Mouse (Mus musculus): ENCODE data around the gene Rint1. TPM values are rescaled to one million over a fixed set of nuclear protein-coding genes. Genes with fewer than 3 reads are reported as not detected.

Gene Rint1
- polyA plus RNA-seq, 2 experiments: 12.6 to 14.2 TPM

GRCm38 (mm10) chr5:23857189-23857588, 69.7 kb downstream of the Rint1 start:
- no peak for TF ChIP-seq EP300 (IDR thresholded peaks at IDR 0.05; ENCODE audit: low read depth)
- TF ChIP-seq CTCF (IDR thresholded peaks at IDR 0.05; ENCODE audit: low read depth): no peak
- Histone ChIP-seq H3K4me1 (replicated peaks; ENCODE audit: control insufficient read depth in 2 of 2, insufficient read depth in 2 of 2, low read length in 1 of 2) (no peaks in the 10 kb centered on the region), H3K27me3 (ENCODE audit: control insufficient read depth, insufficient read depth, low read length) (no peaks in the 10 kb centered on the region), H3K4me3 (ENCODE audit: insufficient read depth in 1 of 2, low read depth in 2 of 2, low read length in 2 of 2) (no peak overlapping the region), H3K4me2 (ENCODE audit: low read depth) (no peak overlapping the region), H3K36me3 (replicated peaks; ENCODE audit: control insufficient read depth, insufficient read depth, low read depth) (peaks cover 38% of the 10 kb centered on the region), H3K9ac (replicated peaks) (no peak overlapping the region), H3K27ac (no peak overlapping the region), H3K9me3 (ENCODE audit: control insufficient read depth, low read length) (no peaks in the 10 kb centered on the region)
- no peak for ATAC-seq (ENCODE audit: insufficient read depth)
- DNase-seq (ENCODE audit: low read depth in 3 of 3, low spot score in 3 of 3): no peak

DNA sequence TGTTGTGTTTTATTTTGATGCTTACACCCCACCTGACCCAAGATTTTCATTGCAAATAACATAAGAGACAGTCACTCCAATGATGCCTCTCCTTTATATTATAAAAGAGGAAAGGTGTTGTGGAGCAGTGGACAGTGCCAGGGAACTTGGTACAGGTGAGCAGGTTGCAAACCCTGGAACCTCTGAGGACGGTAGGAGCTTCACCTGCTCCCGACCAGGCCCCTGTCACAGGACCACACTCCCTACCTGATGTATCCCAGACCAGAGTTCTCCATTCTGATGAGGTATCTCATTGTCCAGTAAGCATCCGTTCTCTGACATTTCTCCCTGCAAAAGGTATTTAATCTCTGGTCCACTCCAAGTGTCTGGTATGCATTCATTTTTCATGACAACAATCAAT, 70.5 kb downstream of the Rint1 start:
- no peaks in the 10 kb centered on the region for H3K27me3 ChIP-seq (ENCODE audit: control insufficient read depth, insufficient read depth, low read length)
- no peak overlapping the region for H3K27ac ChIP-seq
- no peaks in the 10 kb centered on the region for H3K4me1 ChIP-seq (replicated peaks; ENCODE audit: control insufficient read depth in 2 of 2, insufficient read depth in 2 of 2, low read length in 1 of 2)
- H3K9me3 ChIP-seq (ENCODE audit: control insufficient read depth, low read length): no peaks in the 10 kb centered on the region
- WGBS (ENCODE audit: insufficient replicate concordance): 70% methylated on average over 3 of the region's 3 CpGs
- no peak overlapping the region for H3K4me3 ChIP-seq (ENCODE audit: insufficient read depth in 1 of 2, low read depth in 2 of 2, low read length in 2 of 2)
- H3K36me3 ChIP-seq (replicated peaks; ENCODE audit: control insufficient read depth, insufficient read depth, low read depth): peaks cover 30% of the 10 kb centered on the region
- TF ChIP-seq EP300 (IDR thresholded peaks at IDR 0.05; ENCODE audit: low read depth): no peak
- no peak for TF ChIP-seq CTCF (IDR thresholded peaks at IDR 0.05; ENCODE audit: low read depth)
- ATAC-seq (ENCODE audit: insufficient read depth): no peak
- no peak overlapping the region for H3K4me2 ChIP-seq (ENCODE audit: low read depth)
- DNase-seq (ENCODE audit: low read depth in 3 of 3, low spot score in 3 of 3): no peak
- no peak overlapping the region for H3K9ac ChIP-seq (replicated peaks)

- Histone ChIP-seq H3K4me3 (ENCODE audit: insufficient read depth in 1 of 2, low read depth in 2 of 2, low read length in 2 of 2) (no peak overlapping the region), H3K27ac (no peak overlapping the region), H3K27me3 (ENCODE audit: control insufficient read depth, insufficient read depth, low read length) (no peaks in the 10 kb centered on the region), H3K36me3 (replicated peaks; ENCODE audit: control insufficient read depth, insufficient read depth, low read depth) (peaks cover 23% of the 10 kb centered on the region), H3K9ac (replicated peaks) (no peak overlapping the region), H3K4me1 (replicated peaks; ENCODE audit: control insufficient read depth in 2 of 2, insufficient read depth in 2 of 2, low read length in 1 of 2) (no peaks in the 10 kb centered on the region), H3K4me2 (ENCODE audit: low read depth) (no peak overlapping the region), H3K9me3 (ENCODE audit: control insufficient read depth, low read length) (no peaks in the 10 kb centered on the region)
- ATAC-seq (ENCODE audit: insufficient read depth): peak; percentile 26; the same call in 1 of the 2 replicates
- DNase-seq (ENCODE audit: low read depth in 3 of 3, low spot score in 3 of 3): no peak
- WGBS (ENCODE audit: insufficient replicate concordance): 74% methylated on average over 7 of the region's 7 CpGs
- TF ChIP-seq EP300 (IDR thresholded peaks at IDR 0.05; ENCODE audit: low read depth): no peak
- peak; percentile 66 for TF ChIP-seq CTCF (IDR thresholded peaks at IDR 0.05; ENCODE audit: low read depth)
Measured at GRCm38 (mm10) chr5:23858643-23859042, 71.1 kb downstream of the Rint1 start.

DNA sequence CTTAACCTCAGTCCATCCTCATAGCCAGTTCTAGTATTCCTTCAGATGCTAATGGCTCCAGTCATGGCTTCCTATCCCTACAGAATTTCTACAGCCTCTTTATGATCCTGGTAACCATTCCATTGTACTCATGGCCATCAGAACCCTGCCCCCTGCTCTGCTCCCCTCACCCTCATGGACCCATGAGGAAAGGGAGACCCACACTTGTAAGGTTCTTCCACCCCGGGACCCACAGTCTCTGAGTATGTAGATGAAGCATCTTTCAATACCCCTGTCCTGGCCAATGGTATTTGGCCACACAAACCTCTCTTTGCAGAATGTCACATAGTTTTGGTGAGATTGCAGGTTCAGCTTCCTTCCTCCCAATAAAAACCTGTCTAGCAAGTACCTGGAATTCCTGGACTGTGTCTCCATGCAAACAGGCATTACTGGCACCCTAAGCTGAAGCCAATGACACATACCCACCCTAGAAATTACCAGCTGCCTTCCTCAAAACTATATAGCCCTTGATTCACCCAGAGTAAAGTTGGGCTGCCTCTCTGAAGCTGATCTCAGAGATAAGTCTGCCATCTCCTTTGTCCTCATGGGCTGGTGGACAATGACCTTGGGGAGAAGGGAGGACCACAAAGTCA, 71.7 kb downstream of the Rint1 start:
- Histone ChIP-seq H3K27ac (no peak overlapping the region), H3K4me3 (ENCODE audit: insufficient read depth in 1 of 2, low read depth in 2 of 2, low read length in 2 of 2) (no peak overlapping the region), H3K4me2 (ENCODE audit: low read depth) (no peak overlapping the region), H3K9me3 (ENCODE audit: control insufficient read depth, low read length) (no peaks in the 10 kb centered on the region), H3K27me3 (ENCODE audit: control insufficient read depth, insufficient read depth, low read length) (no peaks in the 10 kb centered on the region), H3K4me1 (replicated peaks; ENCODE audit: control insufficient read depth in 2 of 2, insufficient read depth in 2 of 2, low read length in 1 of 2) (no peaks in the 10 kb centered on the region), H3K9ac (replicated peaks) (no peak overlapping the region), H3K36me3 (replicated peaks; ENCODE audit: control insufficient read depth, insufficient read depth, low read depth) (peaks cover 17% of the 10 kb centered on the region)
- no peak for DNase-seq (ENCODE audit: low read depth in 3 of 3, low spot score in 3 of 3)
- ATAC-seq (ENCODE audit: insufficient read depth): no peak
- TF ChIP-seq EP300 (IDR thresholded peaks at IDR 0.05; ENCODE audit: low read depth) (no peak), CTCF (IDR thresholded peaks at IDR 0.05; ENCODE audit: low read depth) (no peak)
- 55% methylated on average over 1 of the region's 1 CpGs for WGBS (ENCODE audit: insufficient replicate concordance)

GRCm38 (mm10) chr5:23859896-23860295, 72.4 kb downstream of the Rint1 start:
- no peak overlapping the region for H3K9ac ChIP-seq (replicated peaks)
- no peaks in the 10 kb centered on the region for H3K27me3 ChIP-seq (ENCODE audit: control insufficient read depth, insufficient read depth, low read length)
- H3K27ac ChIP-seq: no peak overlapping the region
- DNase-seq (ENCODE audit: low read depth in 3 of 3, low spot score in 3 of 3) (no peak), ATAC-seq (ENCODE audit: insufficient read depth) (no peak)
- H3K4me2 ChIP-seq (ENCODE audit: low read depth): no peak overlapping the region
- H3K4me1 ChIP-seq (replicated peaks; ENCODE audit: control insufficient read depth in 2 of 2, insufficient read depth in 2 of 2, low read length in 1 of 2): no peaks in the 10 kb centered on the region
- WGBS (ENCODE audit: insufficient replicate concordance): 65% methylated on average over 5 of the region's 5 CpGs
- TF ChIP-seq EP300 (IDR thresholded peaks at IDR 0.05; ENCODE audit: low read depth): no peak
- TF ChIP-seq CTCF (IDR thresholded peaks at IDR 0.05; ENCODE audit: low read depth): no peak
- H3K9me3 ChIP-seq (ENCODE audit: control insufficient read depth, low read length): no peaks in the 10 kb centered on the region
- peaks cover 11% of the 10 kb centered on the region for H3K36me3 ChIP-seq (replicated peaks; ENCODE audit: control insufficient read depth, insufficient read depth, low read depth)
- no peak overlapping the region for H3K4me3 ChIP-seq (ENCODE audit: insufficient read depth in 1 of 2, low read depth in 2 of 2, low read length in 2 of 2)

All from liver, embryonic 14.5 days (tissue).